Mouse (Mus musculus) right cerebral cortex, postnatal 4 days (tissue): Measurements from ENCODE around the gene Hnrnpa3.
A peak's percentile ranks its signal among the peaks of the same experiment; 100 is the strongest.
"Not testable (repeated sequence)": the region's sequence is repeated elsewhere in the genome, so short reads cannot be mapped to it uniquely, and the experiment has no call there.

Experiments
- DNase-seq: peaks from one replicate; pipeline ENCODE4 v3.0.0-alpha.2; 2022

Gene Hnrnpa3

GRCm38 (mm10) chr2:75682978-75683709, 24.1 kb downstream of the Hnrnpa3 start:
- no peak for DNase-seq

- no peak for DNase-seq
Measured at GRCm38 (mm10) chr2:75684526-75684925, 25.5 kb downstream of the Hnrnpa3 start.

DNA sequence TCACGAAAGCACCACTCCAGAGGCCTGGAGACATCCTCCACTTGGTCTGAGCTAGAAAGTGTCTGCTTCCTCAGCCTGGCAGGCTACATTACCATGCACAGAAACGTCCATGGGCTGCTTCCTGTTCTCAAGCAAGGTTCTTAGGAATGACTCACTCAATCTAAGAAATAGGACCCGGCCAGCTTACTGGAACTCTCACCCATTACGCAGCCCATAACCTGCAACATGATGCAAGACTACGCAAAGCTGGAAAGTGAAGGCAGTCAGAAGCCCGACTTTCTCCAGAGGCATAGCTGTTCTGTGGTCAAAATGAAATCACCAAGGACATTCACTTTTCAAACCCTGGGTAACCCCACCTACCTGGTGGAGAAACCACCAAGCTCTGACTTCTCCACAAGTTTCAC, 26.4 kb downstream of the Hnrnpa3 start:
- DNase-seq, result no peak

DNA sequence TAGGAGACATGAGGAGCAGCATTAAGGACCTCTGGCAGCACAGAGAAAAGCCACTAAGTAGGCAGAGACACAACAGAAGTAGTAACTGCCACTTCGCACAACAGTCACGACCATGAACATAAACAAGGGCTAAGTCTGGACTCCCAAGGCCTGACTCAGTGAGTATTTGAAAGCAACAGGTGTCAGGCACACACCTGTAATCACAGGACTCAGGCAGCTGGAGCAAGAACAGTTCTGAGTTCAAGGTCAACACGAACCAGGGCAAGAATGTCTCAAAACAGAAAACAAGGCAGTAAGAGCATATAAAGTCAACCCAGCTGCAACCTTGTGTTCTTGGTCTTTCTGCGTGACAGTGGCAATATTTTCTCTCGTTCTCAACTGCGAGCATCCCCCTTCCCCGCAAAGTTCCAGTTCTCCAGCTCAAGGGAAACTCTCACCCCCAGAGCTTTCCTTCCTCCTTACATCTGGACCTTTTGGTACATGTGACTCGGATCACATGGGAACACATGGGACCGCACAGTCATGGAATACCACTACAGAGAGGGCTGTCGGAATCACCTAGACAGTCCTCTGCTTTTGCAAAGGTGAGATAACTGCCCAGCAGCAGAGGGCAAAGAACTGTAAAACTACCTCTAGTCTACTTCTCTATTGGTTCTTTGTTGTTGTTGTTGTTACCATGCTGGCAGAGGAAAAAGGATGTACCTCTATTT, 28.1 kb downstream of the Hnrnpa3 start:
- DNase-seq, result no peak

GRCm38 (mm10) chr2:75688901-75689300, 29.8 kb downstream of the Hnrnpa3 start:
- DNase-seq, result no peak

DNA sequence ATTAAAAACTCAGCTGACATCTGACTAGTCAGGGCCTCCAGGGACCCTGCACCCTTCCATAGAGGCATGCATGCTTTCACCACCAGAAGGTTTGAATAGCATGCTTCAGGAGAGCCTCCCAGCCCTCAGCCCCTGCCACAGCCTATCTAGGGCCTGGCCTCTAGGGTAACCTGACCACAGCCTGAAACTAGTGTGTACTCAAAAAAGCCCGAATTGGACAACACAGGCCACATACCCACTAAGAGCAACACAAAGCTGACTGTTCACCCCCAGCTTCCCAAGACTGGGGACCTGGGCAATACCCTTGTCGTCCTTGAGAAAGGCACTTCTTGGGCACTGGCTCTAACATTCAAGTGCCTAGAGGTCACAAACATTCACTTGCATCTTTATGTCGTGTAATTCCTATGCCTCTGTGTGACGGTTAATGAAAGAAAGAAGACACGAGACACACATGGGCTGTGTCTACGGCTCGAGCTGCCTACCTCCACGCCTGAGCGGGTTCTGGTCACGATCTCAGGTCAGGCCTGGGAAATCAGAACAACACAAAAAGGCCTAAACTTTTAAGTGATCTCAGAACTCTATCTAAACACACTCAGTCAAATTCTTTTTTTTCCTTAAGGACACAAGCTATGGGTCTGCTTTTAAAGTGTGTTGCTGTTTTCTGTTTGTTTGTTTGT, 30.6 kb downstream of the Hnrnpa3 start:
- no peak for DNase-seq

- DNase-seq, result no peak
Measured at GRCm38 (mm10) chr2:75690656-75691055, 31.6 kb downstream of the Hnrnpa3 start.

DNA sequence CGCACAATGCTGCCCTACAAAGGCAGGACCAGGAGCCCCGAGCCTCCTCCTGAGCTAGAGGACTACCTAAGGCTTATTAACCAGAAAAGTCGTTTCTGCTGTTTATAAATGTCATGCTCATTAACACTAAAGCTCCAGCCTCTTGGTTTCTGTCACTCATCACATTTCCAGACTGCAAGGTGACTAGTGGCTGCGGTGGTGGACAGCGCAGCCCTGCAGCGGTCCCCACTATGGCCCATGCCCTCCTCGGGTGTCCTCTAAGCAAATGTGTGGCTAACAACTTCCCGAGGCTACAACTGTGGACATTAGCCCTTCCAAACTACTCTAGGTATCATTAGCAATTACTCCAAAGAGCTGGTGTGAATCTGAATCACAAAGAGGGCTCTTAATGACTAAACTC, 32.3 kb downstream of the Hnrnpa3 start:
- DNase-seq, result no peak

DNA sequence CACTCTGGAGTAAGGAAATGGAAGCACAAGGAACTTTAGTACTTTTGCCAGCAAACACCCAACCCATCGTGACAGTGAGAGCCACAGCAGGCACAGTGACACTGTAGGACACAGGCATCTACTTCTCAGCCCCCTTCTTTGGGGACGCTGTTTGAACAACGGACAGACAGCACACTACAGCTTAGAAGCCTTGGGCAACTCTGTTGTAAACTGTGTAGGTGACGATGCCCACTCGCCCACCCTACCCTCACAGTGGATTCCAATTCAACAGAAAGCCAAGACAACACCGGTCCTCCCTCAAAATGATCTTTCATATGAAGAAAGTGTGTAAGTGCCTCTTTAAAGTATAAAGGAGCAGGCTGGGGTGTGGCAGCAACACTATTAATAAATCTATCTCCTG, 33.3 kb downstream of the Hnrnpa3 start:
- DNase-seq, result no peak

- not testable (repeated sequence) for DNase-seq
Measured at GRCm38 (mm10) chr2:75694926-75695325, 35.9 kb downstream of the Hnrnpa3 start.

- no peak for DNase-seq
Measured at GRCm38 (mm10) chr2:75695676-75696350, 36.8 kb downstream of the Hnrnpa3 start.

GRCm38 (mm10) chr2:75696371-75696770, 37.3 kb downstream of the Hnrnpa3 start:
- no peak for DNase-seq

GRCm38 (mm10) chr2:75697222-75697621, 38.2 kb downstream of the Hnrnpa3 start:
- DNase-seq, result no peak

- no peak for DNase-seq
Measured at GRCm38 (mm10) chr2:75698007-75698406, 38.9 kb downstream of the Hnrnpa3 start.

GRCm38 (mm10) chr2:75698874-75699273, 39.8 kb downstream of the Hnrnpa3 start:
- DNase-seq, result no peak

DNA sequence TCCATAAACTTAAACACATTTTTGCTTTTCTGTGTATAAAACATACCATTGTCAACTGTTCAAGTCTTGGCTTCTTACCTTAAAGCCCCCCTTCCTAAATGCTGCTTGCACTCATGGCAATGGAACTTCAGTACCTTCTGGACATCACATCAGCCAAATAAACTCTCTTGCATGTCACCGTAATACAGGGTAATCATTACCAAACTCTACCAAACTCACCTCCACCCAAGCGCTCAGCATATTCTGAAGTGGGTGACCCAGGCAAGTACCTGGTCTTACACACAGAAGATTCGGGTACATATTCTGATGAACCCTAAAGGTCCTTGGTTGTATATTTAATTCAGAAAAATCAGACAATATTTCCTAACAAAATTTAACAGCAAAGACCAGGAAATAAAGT, 41.5 kb downstream of the Hnrnpa3 start:
- DNase-seq, result no peak

DNA sequence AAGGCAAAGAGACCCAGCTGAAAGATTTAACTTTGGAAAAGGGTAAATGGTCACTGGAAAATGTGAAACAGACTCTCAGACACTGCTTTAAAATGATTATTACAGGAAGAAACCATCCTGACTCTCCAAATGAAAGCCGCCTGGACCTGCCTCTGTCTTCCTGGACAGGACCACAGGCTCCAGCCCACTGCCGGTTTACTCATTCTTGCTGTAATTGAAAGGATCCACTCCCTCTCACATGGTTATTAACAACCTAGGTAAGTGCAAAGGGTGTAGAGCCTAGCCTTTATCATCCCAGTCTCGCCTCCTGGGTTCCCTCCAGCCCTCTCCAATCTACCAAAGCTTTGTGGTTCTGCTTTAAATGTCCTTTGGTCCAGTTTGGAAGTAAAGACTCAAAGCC, 42.1 kb downstream of the Hnrnpa3 start:
- no peak for DNase-seq

DNA sequence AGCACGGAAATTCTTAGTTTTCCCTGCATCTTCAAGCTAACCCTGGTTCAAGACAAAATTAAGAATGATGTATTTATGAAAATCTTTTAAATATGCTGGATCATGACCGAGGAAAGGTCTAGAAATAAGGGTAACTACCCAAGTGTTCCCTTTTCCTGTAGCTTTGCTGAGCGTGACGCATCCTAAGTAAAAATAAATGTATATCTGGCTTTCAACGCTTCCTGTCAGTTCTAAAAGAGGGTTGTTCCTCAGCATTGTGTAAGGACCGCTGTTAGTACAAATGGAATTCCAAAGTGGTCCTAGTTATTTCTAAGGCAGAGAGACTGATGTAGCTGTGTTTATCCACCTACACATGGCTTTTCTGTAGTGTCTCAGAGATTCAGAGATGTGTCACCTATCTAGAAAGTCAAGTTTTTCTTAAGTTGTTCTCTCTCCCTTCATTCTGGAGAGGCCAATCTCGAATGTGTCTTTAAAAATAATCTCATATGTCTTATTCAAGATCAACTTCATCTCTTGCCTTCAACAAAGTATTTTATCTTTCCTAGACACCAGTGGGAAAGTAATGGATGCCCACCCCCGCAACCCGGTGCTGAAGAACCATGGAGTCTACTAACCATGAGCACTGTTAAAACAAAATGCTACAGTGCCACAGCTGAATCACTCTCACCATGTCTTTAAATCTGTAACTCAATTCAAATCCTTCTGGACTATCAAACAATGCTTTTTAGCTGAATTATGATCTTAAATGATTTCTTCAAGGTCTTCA, 42.9 kb downstream of the Hnrnpa3 start:
- no peak for DNase-seq

DNA sequence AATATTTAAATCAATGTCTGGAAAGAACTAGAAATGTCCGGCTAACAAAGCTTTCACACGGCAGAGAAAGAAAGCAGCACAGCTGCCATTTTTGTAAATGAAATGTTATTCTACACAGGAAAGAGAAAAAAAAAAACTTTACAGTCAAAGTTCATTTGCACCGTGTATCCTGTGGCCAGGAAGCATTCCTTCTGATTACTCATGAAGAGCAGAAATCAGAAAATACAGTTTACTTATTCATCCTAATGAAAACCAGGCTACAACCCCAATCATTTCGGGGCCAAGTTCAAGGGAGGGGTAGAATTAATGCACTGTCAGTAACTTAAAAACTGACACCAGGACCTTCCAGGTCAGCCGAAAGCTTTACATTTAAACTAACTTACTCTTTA, 43.5 kb downstream of the Hnrnpa3 start:
- DNase-seq, result no peak

GRCm38 (mm10) chr2:75703375-75704181, 44.5 kb downstream of the Hnrnpa3 start:
- peak; percentile 49 for DNase-seq
